Mouse (Mus musculus): ENCODE data around the gene 2410015M20Rik. TPM values are rescaled to one million over a fixed set of nuclear protein-coding genes. Genes with fewer than 3 reads are reported as not detected.
A peak's percentile ranks its signal among the peaks of the same experiment; 100 is the strongest.
"Not testable (repeated sequence)": the region's sequence is repeated elsewhere in the genome, so short reads cannot be mapped to it uniquely, and the experiment has no call there.

Gene 2410015M20Rik
- polyA plus RNA-seq, 1 experiment from 2014 or later, result 290 TPM

GRCm38 (mm10) chr17:56629800-56630781 lies 20.5 kb upstream of the 2410015M20Rik start:
- not testable (repeated sequence) for H3K4me3 ChIP-seq (ENCODE audit: low read depth, low read length); H3K27ac ChIP-seq (ENCODE audit: low read depth, low read length); H3K9me3 ChIP-seq (replicated peaks; ENCODE audit: control insufficient read depth, low read length); H3K9ac ChIP-seq (ENCODE audit: low read depth, low read length); H3K36me3 ChIP-seq (ENCODE audit: control insufficient read depth, insufficient read depth, low read length); H3K27me3 ChIP-seq (ENCODE audit: control insufficient read depth, insufficient read depth, low read length); H3K4me2 ChIP-seq; ATAC-seq (replicated peaks; ENCODE audit: insufficient number of reproducible peaks, low FRiP score, low TSS enrichment)
- WGBS (ENCODE audit: insufficient replicate concordance), result 79% methylated on average over 27 of the region's 27 CpGs
- peaks cover 15% of the 10 kb centered on the region for H3K4me1 ChIP-seq (ENCODE audit: control insufficient read depth, insufficient read depth, low read length)

- ATAC-seq (replicated peaks; ENCODE audit: insufficient number of reproducible peaks, low FRiP score, low TSS enrichment), result no peak; the same call in 1 of the 2 replicates
- H3K36me3 ChIP-seq (ENCODE audit: control insufficient read depth, insufficient read depth, low read length), result peaks cover 5% of the 10 kb centered on the region; the same call in 1 of the 2 replicates
- WGBS (ENCODE audit: insufficient replicate concordance), result 11% methylated on average over 26 of the region's 26 CpGs
- H3K27me3 ChIP-seq (ENCODE audit: control insufficient read depth, insufficient read depth, low read length), result no peaks in the 10 kb centered on the region
- H3K27ac ChIP-seq (ENCODE audit: low read depth, low read length), result peak within 1 kb of the TSS; percentile 38
- H3K4me1 ChIP-seq (ENCODE audit: control insufficient read depth, insufficient read depth, low read length), result peaks cover 16% of the 10 kb centered on the region
- peak within 1 kb of the TSS; percentile 81 for H3K9ac ChIP-seq (ENCODE audit: low read depth, low read length)
- H3K9me3 ChIP-seq (replicated peaks; ENCODE audit: control insufficient read depth, low read length), result no peaks in the 10 kb centered on the region
- peak within 1 kb of the TSS; percentile 80 for H3K4me3 ChIP-seq (ENCODE audit: low read depth, low read length)
- peak within 1 kb of the TSS; percentile 96 for H3K4me2 ChIP-seq
Measured at GRCm38 (mm10) chr17:56627530-56628277, 18.1 kb upstream of the 2410015M20Rik start, which contains the start of gene Catsperd. Gene Catsperd, plus strand, starts transcription at chr17:56628143.

- Histone ChIP-seq H3K27me3 (ENCODE audit: control insufficient read depth, insufficient read depth, low read length) (no peaks in the 10 kb centered on the region), H3K27ac (ENCODE audit: low read depth, low read length) (peak within 1 kb of the TSS; percentile 38), H3K9ac (ENCODE audit: low read depth, low read length) (peak within 1 kb of the TSS; percentile 81), H3K4me3 (ENCODE audit: low read depth, low read length) (peak within 1 kb of the TSS; percentile 80), H3K4me2 (peak within 1 kb of the TSS; percentile 96), H3K9me3 (replicated peaks; ENCODE audit: control insufficient read depth, low read length) (no peaks in the 10 kb centered on the region), H3K4me1 (ENCODE audit: control insufficient read depth, insufficient read depth, low read length) (peaks cover 16% of the 10 kb centered on the region), H3K36me3 (ENCODE audit: control insufficient read depth, insufficient read depth, low read length) (peaks cover 5% of the 10 kb centered on the region; the same call in 1 of the 2 replicates)
- peak; percentile 92 for ATAC-seq (replicated peaks; ENCODE audit: insufficient number of reproducible peaks, low FRiP score, low TSS enrichment)
- WGBS (ENCODE audit: insufficient replicate concordance), result under 1% methylated on average over 51 of the region's 51 CpGs
Measured at GRCm38 (mm10) chr17:56626754-56627470, 17.3 kb upstream of the 2410015M20Rik start, which contains the start of gene Lonp1. Gene Lonp1, minus strand, starts transcription at chr17:56626887.

GRCm38 (mm10) chr17:56626260-56626659 lies 16.7 kb upstream of the 2410015M20Rik start:
- Histone ChIP-seq H3K9ac (ENCODE audit: low read depth, low read length) (peak overlapping the region; percentile 81), H3K9me3 (replicated peaks; ENCODE audit: control insufficient read depth, low read length) (no peaks in the 10 kb centered on the region), H3K27ac (ENCODE audit: low read depth, low read length) (peak overlapping the region; percentile 38; the same call in 1 of the 2 replicates), H3K4me1 (ENCODE audit: control insufficient read depth, insufficient read depth, low read length) (peaks cover 16% of the 10 kb centered on the region), H3K27me3 (ENCODE audit: control insufficient read depth, insufficient read depth, low read length) (no peaks in the 10 kb centered on the region), H3K4me3 (ENCODE audit: low read depth, low read length) (peak overlapping the region; percentile 80), H3K36me3 (ENCODE audit: control insufficient read depth, insufficient read depth, low read length) (peaks cover 9% of the 10 kb centered on the region), H3K4me2 (peak overlapping the region; percentile 96)
- ATAC-seq (replicated peaks; ENCODE audit: insufficient number of reproducible peaks, low FRiP score, low TSS enrichment), result no peak; the same call in 1 of the 2 replicates
- WGBS (ENCODE audit: insufficient replicate concordance), result under 1% methylated on average over 25 of the region's 32 CpGs

- no peak for ATAC-seq (replicated peaks; ENCODE audit: insufficient number of reproducible peaks, low FRiP score, low TSS enrichment)
- 63% methylated on average over 3 of the region's 3 CpGs for WGBS (ENCODE audit: insufficient replicate concordance)
- H3K4me1 ChIP-seq (ENCODE audit: control insufficient read depth, insufficient read depth, low read length), result peaks cover 16% of the 10 kb centered on the region
- H3K9me3 ChIP-seq (replicated peaks; ENCODE audit: control insufficient read depth, low read length), result no peaks in the 10 kb centered on the region
- no peak overlapping the region for H3K9ac ChIP-seq (ENCODE audit: low read depth, low read length)
- H3K27ac ChIP-seq (ENCODE audit: low read depth, low read length), result no peak overlapping the region
- no peaks in the 10 kb centered on the region for H3K27me3 ChIP-seq (ENCODE audit: control insufficient read depth, insufficient read depth, low read length)
- peaks cover 14% of the 10 kb centered on the region for H3K36me3 ChIP-seq (ENCODE audit: control insufficient read depth, insufficient read depth, low read length)
- H3K4me2 ChIP-seq, result peak overlapping the region; percentile 96
- H3K4me3 ChIP-seq (ENCODE audit: low read depth, low read length), result peak overlapping the region; percentile 80
Measured at GRCm38 (mm10) chr17:56625495-56625894, 15.9 kb upstream of the 2410015M20Rik start.

- ATAC-seq (replicated peaks; ENCODE audit: insufficient number of reproducible peaks, low FRiP score, low TSS enrichment), result no peak
- Histone ChIP-seq H3K4me1 (ENCODE audit: control insufficient read depth, insufficient read depth, low read length) (peaks cover 12% of the 10 kb centered on the region), H3K36me3 (ENCODE audit: control insufficient read depth, insufficient read depth, low read length) (peaks cover 37% of the 10 kb centered on the region), H3K9ac (ENCODE audit: low read depth, low read length) (no peak overlapping the region), H3K4me3 (ENCODE audit: low read depth, low read length) (no peak overlapping the region), H3K9me3 (replicated peaks; ENCODE audit: control insufficient read depth, low read length) (no peaks in the 10 kb centered on the region), H3K4me2 (no peak overlapping the region), H3K27me3 (ENCODE audit: control insufficient read depth, insufficient read depth, low read length) (no peaks in the 10 kb centered on the region), H3K27ac (ENCODE audit: low read depth, low read length) (no peak overlapping the region)
- 86% methylated on average over 8 of the region's 8 CpGs for WGBS (ENCODE audit: insufficient replicate concordance)
Measured at GRCm38 (mm10) chr17:56617628-56618027, 8.1 kb upstream of the 2410015M20Rik start.

GRCm38 (mm10) chr17:56616725-56617124 lies 7.2 kb upstream of the 2410015M20Rik start:
- Histone ChIP-seq H3K4me3 (ENCODE audit: low read depth, low read length) (no peak overlapping the region), H3K4me2 (no peak overlapping the region), H3K4me1 (ENCODE audit: control insufficient read depth, insufficient read depth, low read length) (peaks cover 13% of the 10 kb centered on the region), H3K27ac (ENCODE audit: low read depth, low read length) (no peak overlapping the region), H3K36me3 (ENCODE audit: control insufficient read depth, insufficient read depth, low read length) (peaks cover 36% of the 10 kb centered on the region), H3K9me3 (replicated peaks; ENCODE audit: control insufficient read depth, low read length) (no peaks in the 10 kb centered on the region), H3K27me3 (ENCODE audit: control insufficient read depth, insufficient read depth, low read length) (no peaks in the 10 kb centered on the region), H3K9ac (ENCODE audit: low read depth, low read length) (no peak overlapping the region)
- ATAC-seq (replicated peaks; ENCODE audit: insufficient number of reproducible peaks, low FRiP score, low TSS enrichment), result no peak
- WGBS (ENCODE audit: insufficient replicate concordance), result 90% methylated on average over 3 of the region's 3 CpGs

- Histone ChIP-seq H3K27ac (ENCODE audit: low read depth, low read length) (no peak overlapping the region), H3K36me3 (ENCODE audit: control insufficient read depth, insufficient read depth, low read length) (peaks cover 30% of the 10 kb centered on the region), H3K4me2 (no peak overlapping the region; the same call in 1 of the 2 replicates), H3K27me3 (ENCODE audit: control insufficient read depth, insufficient read depth, low read length) (no peaks in the 10 kb centered on the region), H3K9me3 (replicated peaks; ENCODE audit: control insufficient read depth, low read length) (no peaks in the 10 kb centered on the region), H3K4me1 (ENCODE audit: control insufficient read depth, insufficient read depth, low read length) (peaks cover 16% of the 10 kb centered on the region), H3K9ac (ENCODE audit: low read depth, low read length) (no peak overlapping the region), H3K4me3 (ENCODE audit: low read depth, low read length) (no peak overlapping the region)
- ATAC-seq (replicated peaks; ENCODE audit: insufficient number of reproducible peaks, low FRiP score, low TSS enrichment), result no peak
- 89% methylated on average over 4 of the region's 4 CpGs for WGBS (ENCODE audit: insufficient replicate concordance)
Measured at GRCm38 (mm10) chr17:56615792-56616191, 6.2 kb upstream of the 2410015M20Rik start.
